Comparison of ENCODE assay signal across 17 mouse cellular contexts in genomic region chr4:140223067-140223466, GRCm38 (mm10). TPM values are rescaled to one million over a fixed set of nuclear protein-coding genes. Genes with fewer than 3 reads are reported as not detected.
DNase-seq lines count a peak whose midpoint lies in the region; ATAC-seq lines count a peak whose summit lies in the region.
"Had no signal": no experiment of that assay in that cellular context is flagged by ENCODE, and none has a peak within 500 bp of the region (broad histone marks: within the 10 kb centered on the region; RNA-seq: fewer than 3 reads in every experiment).

No protein-coding gene starts in this region.

- ATAC-seq in kidney, embryonic 16.5 days (ENCODE audit: low FRiP score, low TSS enrichment): no peak
- ATAC-seq in midbrain, embryonic 14.5 days (ENCODE audit: low FRiP score, low TSS enrichment): no peak
- ATAC-seq in midbrain, embryonic 11.5 days (ENCODE audit: low FRiP score): no peak
- ATAC-seq: hindbrain, embryonic 16.5 days had no signal

- no peak overlapping the region for H3K9ac ChIP-seq in kidney, embryonic 16.5 days (replicated peaks; ENCODE audit: low read length)
- H3K9ac ChIP-seq in midbrain, embryonic 14.5 days (replicated peaks; ENCODE audit: low read length): no peak overlapping the region
- no peak overlapping the region for H3K9ac ChIP-seq in midbrain, embryonic 11.5 days (ENCODE audit: low read length)
- H3K9ac ChIP-seq: heart, embryonic 15.5 days had no signal

- no peak overlapping the region for H3K4me3 ChIP-seq in kidney, embryonic 16.5 days (ENCODE audit: low read length)
- H3K4me3 ChIP-seq in midbrain, embryonic 14.5 days (replicated peaks; ENCODE audit: low read depth, low read length): no peak overlapping the region
- no peak overlapping the region for H3K4me3 ChIP-seq in midbrain, embryonic 11.5 days (ENCODE audit: low read depth, low read length)
- H3K4me3 ChIP-seq: heart, embryonic 15.5 days; myocyte had no signal

- no peak overlapping the region for H3K4me2 ChIP-seq in kidney, embryonic 16.5 days (replicated peaks; ENCODE audit: low read depth, low read length)
- H3K4me2 ChIP-seq in midbrain, embryonic 14.5 days (ENCODE audit: low read length): no peak overlapping the region
- H3K4me2 ChIP-seq in midbrain, embryonic 11.5 days: no peak overlapping the region
- H3K4me2 ChIP-seq: heart, embryonic 15.5 days had no signal

- peak; percentile 50 to 52 for DNase-seq in cerebellum, postnatal 10 days
- no peak for DNase-seq in cerebellum, adult 11 months
- DNase-seq in kidney, adult 9 months: peak; percentile 12
- peak; percentile 39 for DNase-seq in midbrain, embryonic 14.5 days
- DNase-seq in midbrain, embryonic 11.5 days (ENCODE audit: low spot score, missing footprints): no peak
- peak; percentile 17 to 46 for DNase-seq in lung, postnatal 4 days
- no peak for DNase-seq in cerebellum, adult 11-12 months
- DNase-seq: cerebellum, adult 9-10 months; liver; right cerebral cortex, postnatal 25 days had no signal

- peaks cover 16% of the 10 kb centered on the region for H3K4me1 ChIP-seq in kidney, embryonic 16.5 days (ENCODE audit: insufficient read depth, low read length)
- peaks cover 51% of the 10 kb centered on the region for H3K4me1 ChIP-seq in midbrain, embryonic 14.5 days (ENCODE audit: control insufficient read depth, insufficient read depth, low read length)
- peaks cover 50% of the 10 kb centered on the region for H3K4me1 ChIP-seq in midbrain, embryonic 11.5 days (ENCODE audit: control insufficient read depth, insufficient read depth, low read length)
- H3K4me1 ChIP-seq: heart, embryonic 15.5 days had no signal

- H3K27me3 ChIP-seq in kidney, embryonic 16.5 days (ENCODE audit: insufficient read depth, low read length): peaks cover 11% of the 10 kb centered on the region; the same call in 1 of the 2 replicates
- H3K27me3 ChIP-seq in midbrain, embryonic 14.5 days (ENCODE audit: control insufficient read depth, insufficient read depth, low read length): no peaks in the 10 kb centered on the region
- H3K27me3 ChIP-seq in midbrain, embryonic 11.5 days (ENCODE audit: control insufficient read depth, insufficient read depth, low read length): peaks cover 3% of the 10 kb centered on the region; the same call in 1 of the 2 replicates

- no peaks in the 10 kb centered on the region for H3K36me3 ChIP-seq in kidney, embryonic 16.5 days (ENCODE audit: insufficient read depth, low read length)
- H3K36me3 ChIP-seq in midbrain, embryonic 14.5 days (ENCODE audit: control insufficient read depth, insufficient read depth, low read length): no peaks in the 10 kb centered on the region
- no peaks in the 10 kb centered on the region for H3K36me3 ChIP-seq in midbrain, embryonic 11.5 days (ENCODE audit: control insufficient read depth, insufficient read depth, low read length)
- H3K36me3 ChIP-seq: G1E; heart, embryonic 15.5 days had no signal

- H3K27ac ChIP-seq in kidney, embryonic 16.5 days (ENCODE audit: low read length): no peak overlapping the region
- H3K27ac ChIP-seq in midbrain, embryonic 14.5 days (replicated peaks; ENCODE audit: low read depth, low read length): no peak overlapping the region
- no peak overlapping the region for H3K27ac ChIP-seq in midbrain, embryonic 11.5 days (ENCODE audit: low read depth, low read length)
- H3K27ac ChIP-seq: heart, embryonic 15.5 days; macrophage had no signal

- H3K9me3 ChIP-seq in kidney, embryonic 16.5 days (ENCODE audit: low read length): no peaks in the 10 kb centered on the region
- H3K9me3 ChIP-seq in midbrain, embryonic 14.5 days (ENCODE audit: control insufficient read depth, low read length): no peaks in the 10 kb centered on the region
- no peaks in the 10 kb centered on the region for H3K9me3 ChIP-seq in midbrain, embryonic 11.5 days (ENCODE audit: control insufficient read depth, low read length)
- H3K9me3 ChIP-seq: heart, embryonic 15.5 days had no signal

- WGBS in kidney, embryonic 16.5 days: 29% methylated on average over 12 of the region's 12 CpGs
- 36% methylated on average over 12 of the region's 12 CpGs for WGBS in midbrain, embryonic 14.5 days
- 53% methylated on average over 12 of the region's 12 CpGs for WGBS in midbrain, embryonic 11.5 days

RNA-seq across cellular contexts. Expression of gene Igsf21, which starts 23.5 kb away (rescaled TPM):
- polyA plus RNA-seq in kidney, embryonic 16.5 days (2015; fragmentation: Nextera tagmentation; extraction: Ambion mirVana): 1.5 TPM in 2 replicates
- polyA plus RNA-seq in midbrain, embryonic 14.5 days (2014; fragmentation: Nextera tagmentation; extraction: Ambion mirVana): 64.9 and 77.6 TPM in 2 replicates
- polyA plus RNA-seq in midbrain, embryonic 11.5 days (2014; fragmentation: Nextera tagmentation; extraction: Ambion mirVana): 15.2 and 16.5 TPM in 2 replicates
- polyA plus RNA-seq: C2C12, G1E, macrophage, myocyte had no signal

Comparison
In these comparisons a context has a peak if more than half of its experiments do, and no peak if none do; other contexts are left out.
1. DNase-seq: peak in cerebellum, postnatal 10 days (2 of 2), kidney, adult 9 months (single experiment), midbrain, embryonic 14.5 days (single experiment) and lung, postnatal 4 days (2 of 2); none in cerebellum, adult 11 months (single experiment), midbrain, embryonic 11.5 days (single experiment) and cerebellum, adult 11-12 months (single experiment).